Mouse (Mus musculus) CH12.LX (cell line): ENCODE data around the gene Cd163l1. TPM values are rescaled to one million over a fixed set of nuclear protein-coding genes. Genes with fewer than 3 reads are reported as not detected.

Source experiments
- DNase-seq: peaks from one replicate; pipeline ENCODE4 v3.0.0-alpha.2; 2013; ENCODE audit errors: extremely low read depth
- H3K27ac ChIP-seq: 2 replicates; pipeline ENCODE4 v1.5.1; 2012; ENCODE audit warnings: low read depth, mild to moderate bottlenecking, control low read depth, moderate library complexity; ENCODE audit not compliant: insufficient read depth
- H3K27me3 ChIP-seq: replicated peaks from 2 replicates; pipeline ENCODE3; 2012; ENCODE audit warnings: inconsistent platforms
- H3K36me3 ChIP-seq, 2 experiments: replicated peaks in 1 of 2; 2 replicates each; pipeline versions ENCODE3 to v1.6.1; 2012; ENCODE audit warnings: inconsistent platforms in 1 of 2, low read length in 1 of 2, mild to moderate bottlenecking in 1 of 2, mixed read lengths in 1 of 2, moderate library complexity in 1 of 2; ENCODE audit not compliant: control insufficient read depth in 1 of 2, insufficient read depth in 1 of 2
- H3K4me1 ChIP-seq, 2 experiments: 2 replicates each; pipeline ENCODE4 v1.6.1; 2012; ENCODE audit warnings: inconsistent platforms in 1 of 2, moderate library complexity in 1 of 2; ENCODE audit not compliant: insufficient read depth in 2 of 2, control insufficient read depth in 1 of 2
- H3K4me2 ChIP-seq: 2 replicates; pipeline ENCODE4 v1.6.1; 2012; ENCODE audit warnings: low read depth, mild to moderate bottlenecking, control low read depth; ENCODE audit not compliant: poor library complexity, insufficient read depth, severe bottlenecking
- H3K4me3 ChIP-seq, 3 experiments: fragments of 150-350 bp in 1 of 3; sonication (generic) in 1 of 3; replicated peaks in 1 of 3; 2 replicates each; pipeline versions ENCODE3 to v1.5.1; 2011 to 2012; ENCODE audit warnings: low read depth in 2 of 3, low read length in 2 of 3, mild to moderate bottlenecking in 2 of 3, moderate library complexity in 2 of 3, control low read depth in 1 of 3, improper control_type of control experiment in 1 of 3, inconsistent platforms in 1 of 3, mixed read lengths in 1 of 3; ENCODE audit not compliant: poor library complexity in 1 of 3
- H3K79me2 ChIP-seq: replicated peaks from 2 replicates; pipeline ENCODE4 v1.6.1; 2012; ENCODE audit warnings: mild to moderate bottlenecking, moderate library complexity; ENCODE audit not compliant: control insufficient read depth, poor library complexity, insufficient read depth, severe bottlenecking; ENCODE audit errors: extremely low read depth
- H3K9ac ChIP-seq: 2 replicates; pipeline ENCODE4 v1.6.1; 2012; ENCODE audit warnings: low read depth, mild to moderate bottlenecking, control low read depth, moderate library complexity; ENCODE audit not compliant: insufficient read depth
- H3K9me3 ChIP-seq: replicated peaks from 2 replicates; pipeline ENCODE3; 2012; ENCODE audit warnings: low read length, inconsistent platforms, mixed read lengths
- CHD1 ChIP-seq: IDR thresholded peaks from 2 replicates; pipeline ENCODE4 v1.6.1; 2012; ENCODE audit warnings: low read depth, low read length, improper control_type of control experiment, inconsistent platforms
- CTCF ChIP-seq, 2 experiments: IDR thresholded peaks in 1 of 2; conservative IDR thresholded peaks in 1 of 2; 2 replicates each; pipeline ENCODE4 v1.5.1; 2011 to 2012; ENCODE audit warnings: low read depth in 2 of 2, low read length in 2 of 2, improper control_type of control experiment in 1 of 2, inconsistent platforms in 1 of 2, mild to moderate bottlenecking in 1 of 2, moderate library complexity in 1 of 2
- ELF1 ChIP-seq: IDR thresholded peaks from 2 replicates; pipeline ENCODE4 v1.6.1; 2014; ENCODE audit warnings: low read depth, mild to moderate bottlenecking, inconsistent platforms, low read length, improper control_type of control experiment
- HCFC1 ChIP-seq: IDR thresholded peaks from 2 replicates; pipeline ENCODE4 v1.6.1; 2012; ENCODE audit warnings: low read depth, mild to moderate bottlenecking, inconsistent platforms, low read length, improper control_type of control experiment
- IRF4 ChIP-seq: IDR thresholded peaks from 2 replicates; pipeline ENCODE4 v1.6.1; 2014; ENCODE audit warnings: low read depth, mild to moderate bottlenecking, inconsistent platforms, low read length, improper control_type of control experiment
- MAFK ChIP-seq: IDR thresholded peaks from 2 replicates; pipeline ENCODE4 v1.6.1; 2011; ENCODE audit warnings: low read length, improper control_type of control experiment; ENCODE audit not compliant: insufficient replicate concordance
- MEF2A ChIP-seq: IDR thresholded peaks from 2 replicates; pipeline ENCODE4 v1.6.1; 2014; ENCODE audit warnings: low read depth, mild to moderate bottlenecking, inconsistent platforms, low read length, improper control_type of control experiment, borderline replicate concordance
- MXI1 ChIP-seq: IDR thresholded peaks from 2 replicates; pipeline ENCODE4 v1.6.1; 2011; ENCODE audit warnings: mild to moderate bottlenecking, low read depth, low read length, improper control_type of control experiment
- NRF1 ChIP-seq: IDR thresholded peaks from 2 replicates; pipeline ENCODE4 v1.6.1; 2014; ENCODE audit warnings: low read depth, mild to moderate bottlenecking, inconsistent platforms, low read length, improper control_type of control experiment, moderate library complexity
- POLR2A ChIP-seq: IDR thresholded peaks from 2 replicates; pipeline ENCODE4 v1.6.1; 2011; ENCODE audit warnings: low read depth, mild to moderate bottlenecking, improper control_type of control experiment, low read length
- POLR2AphosphoS2 ChIP-seq: IDR thresholded peaks from 2 replicates; pipeline ENCODE4 v1.6.1; 2011; ENCODE audit warnings: low read depth, low read length, improper control_type of control experiment
- SMC3 ChIP-seq: IDR thresholded peaks from 2 replicates; pipeline ENCODE4 v1.6.1; 2011; ENCODE audit warnings: low read depth, low read length, improper control_type of control experiment
- TBP ChIP-seq: conservative IDR thresholded peaks from 2 replicates; pipeline ENCODE4 v1.6.1; 2011; ENCODE audit warnings: low read depth, low read length, improper control_type of control experiment
- USF1 ChIP-seq: IDR thresholded peaks from 2 replicates; pipeline ENCODE4 v1.6.1; 2014; ENCODE audit warnings: low read depth, mild to moderate bottlenecking, inconsistent platforms, low read length, improper control_type of control experiment
- dilution Hi-C: fragments of 300-500 bp; cut with MboI; formaldehyde crosslinking; loops from 2 replicates; pipeline ENCODE4 v1.14.3; 2020; ENCODE audit warnings: low sequenced_read_pairs; ENCODE audit not compliant: extremely low pct_unique_long_range_greater_than_20kb, extremely low pct_ligation_motif_present
- in situ Hi-C: fragments of 300-500 bp; cut with MboI; formaldehyde crosslinking; loops from 3 replicates; pipeline ENCODE4 v1.14.3; 2019; ENCODE audit warnings: low sequenced_read_pairs, low pct_ligation_motif_present, low pct_unique_long_range_greater_than_20kb, mixed read lengths
- polyA plus RNA-seq: library from polyadenylated mRNA; unstranded; fragments of >175 nt; gene quantifications from 2 replicates; pipeline ENCODE4 v1.2.1, GENCODE M21; 2012; ENCODE audit warnings: low read depth; ENCODE audit not compliant: insufficient read length
- total RNA-seq, 2 experiments: library from RNA; depleted of rRNA; stranded (reverse); fragments of 300-350 nt in 1 of 2; fragments of >200 nt in 1 of 2; gene quantifications; 2 replicates each; pipeline ENCODE4 v1.2.3; 2012 to 2014

Cd163l1 gene
- total and polyA plus RNA-seq, 3 experiments = not detected

- TF ChIP-seq HCFC1 (no peak), ELF1 (no peak), NRF1 (no peak), USF1 (no peak), POLR2AphosphoS2 (no peak), MXI1 (no peak)
- peaks cover 80% of the 10 kb centered on the region for H3K27me3 ChIP-seq
- dilution Hi-C loops = no loop called here
- no peak overlapping the region for H3K4me3 ChIP-seq
- 0 out of 4 replicates have a peak, but pooled peaks cover 0 to 3% of the 10 kb centered on the region in 2 experiments for H3K4me1 ChIP-seq
- no peak overlapping the region for H3K9ac ChIP-seq
- H3K27ac ChIP-seq = no peak overlapping the region
- no peaks in the 10 kb centered on the region for H3K79me2 ChIP-seq
- no peaks in the 10 kb centered on the region for H3K36me3 ChIP-seq
- DNase-seq = no peak
- no peaks in the 10 kb centered on the region for H3K9me3 ChIP-seq
- in situ Hi-C loops = loop anchor here (25.0 kb wide), 1 partner anchor 597 kb away; the partner anchor contains the start of gene Syce1
- no peak overlapping the region for H3K4me2 ChIP-seq
Observed at GRCm38 (mm10) chr7:140190435-140190834, 27.6 kb upstream of the Cd163l1 start.

GRCm38 (mm10) chr7:140192445-140192844 is 25.6 kb upstream of the Cd163l1 start:
- in situ Hi-C loops (loop anchor here (25.0 kb wide), 1 partner anchor 595 kb away; the partner anchor contains the start of gene Syce1), dilution Hi-C loops (no loop called here)
- no peak for TF ChIP-seq POLR2A
- no peak for TF ChIP-seq IRF4
- TF ChIP-seq CTCF (conservative IDR thresholded peaks at IDR 0.05 in 1 of 2, IDR thresholded peaks at IDR 0.05 in 1 of 2; ENCODE audit: low read depth in 2 of 2, low read length in 2 of 2) = no peak
- no peak for TF ChIP-seq SMC3
- TF ChIP-seq CHD1 = no peak
- no peak for TF ChIP-seq MEF2A
- no peak for TF ChIP-seq MAFK
- no peak overlapping the region for H3K27ac ChIP-seq
- no peaks in the 10 kb centered on the region for H3K79me2 ChIP-seq
- no peak for DNase-seq
- H3K4me2 ChIP-seq = no peak overlapping the region
- no peaks in the 10 kb centered on the region for H3K9me3 ChIP-seq
- H3K36me3 ChIP-seq = no peaks in the 10 kb centered on the region
- no peaks in the 10 kb centered on the region for H3K4me1 ChIP-seq
- no peak overlapping the region for H3K9ac ChIP-seq
- H3K27me3 ChIP-seq = peaks cover 83% of the 10 kb centered on the region
- H3K4me3 ChIP-seq = no peak overlapping the region

- no peak for TF ChIP-seq TBP
- H3K4me1 ChIP-seq = no peaks in the 10 kb centered on the region
- no peaks in the 10 kb centered on the region for H3K36me3 ChIP-seq
- dilution Hi-C loops = no loop called here
- H3K4me2 ChIP-seq = no peak overlapping the region
- H3K4me3 ChIP-seq = no peak overlapping the region
- no peak overlapping the region for H3K27ac ChIP-seq
- in situ Hi-C loops = loop anchor here (25.0 kb wide), 1 partner anchor 594 kb away; the partner anchor contains the start of gene Syce1
- no peak overlapping the region for H3K9ac ChIP-seq
- no peaks in the 10 kb centered on the region for H3K79me2 ChIP-seq
- peaks cover 83% of the 10 kb centered on the region for H3K27me3 ChIP-seq
- DNase-seq = no peak
- no peaks in the 10 kb centered on the region for H3K9me3 ChIP-seq
Observed at GRCm38 (mm10) chr7:140192851-140193250, 25.2 kb upstream of the Cd163l1 start.
